Mouse (Mus musculus): ENCODE results near the gene Romo1.

Romo1 gene

DNA sequence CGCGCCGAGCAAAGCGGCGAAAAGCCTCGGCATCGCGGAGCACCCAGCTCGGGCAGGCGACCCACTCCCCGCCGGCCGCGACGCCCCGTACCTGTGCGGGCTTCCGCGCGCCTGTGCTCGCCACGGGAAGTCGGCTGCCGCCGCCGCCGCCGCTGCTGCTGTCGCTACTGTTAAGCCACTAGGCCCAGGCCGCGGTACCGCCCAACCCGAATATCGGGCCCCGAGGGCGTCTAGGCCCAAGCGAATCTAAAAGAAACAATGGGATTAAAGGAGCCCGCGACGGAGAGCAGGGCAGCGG is 35.9 kb downstream of the Romo1 start:
- in situ Hi-C loops (cut with MboI, MseI): no loop called here

DNA sequence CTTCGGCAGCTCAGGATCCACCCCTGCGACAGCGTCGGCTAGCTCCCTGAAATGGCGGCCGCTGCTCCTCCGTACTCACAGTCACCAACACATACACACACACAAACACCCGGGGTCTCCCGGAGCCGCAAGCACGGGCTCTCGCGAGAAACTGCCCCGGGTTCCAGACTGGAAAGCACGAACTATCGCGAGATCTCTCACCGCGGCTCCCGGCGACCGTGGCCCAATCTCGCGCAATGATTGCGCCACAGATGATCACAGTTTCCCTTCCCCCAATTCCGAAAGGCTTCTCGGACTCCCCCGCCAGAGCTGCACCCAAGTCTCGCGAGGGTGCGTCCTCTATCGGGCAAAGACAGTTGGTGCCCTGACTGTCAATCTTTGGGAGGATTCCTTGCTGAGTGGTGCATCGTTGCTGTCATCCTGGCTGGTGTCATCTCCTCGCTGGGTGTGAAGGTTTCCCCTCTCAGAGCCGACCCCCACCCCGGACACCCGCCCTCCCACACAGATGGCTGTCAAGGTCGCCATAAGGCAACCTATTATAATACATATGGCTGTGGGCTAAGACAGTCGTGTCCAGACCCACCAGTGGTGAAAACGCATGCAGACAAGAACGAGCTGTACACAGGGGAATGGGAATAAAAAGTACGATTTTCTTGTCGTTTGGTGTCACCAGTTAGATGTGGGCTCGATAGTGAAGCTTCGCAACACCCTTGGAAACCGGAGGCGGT is 36.4 kb downstream of the Romo1 start, which contains the start of gene Rbm39:
Rbm39 (minus strand) TSS at position 145 of the 728 bp plus-strand sequence.
- in situ Hi-C loops (cut with MboI, MseI): no loop called here

DNA sequence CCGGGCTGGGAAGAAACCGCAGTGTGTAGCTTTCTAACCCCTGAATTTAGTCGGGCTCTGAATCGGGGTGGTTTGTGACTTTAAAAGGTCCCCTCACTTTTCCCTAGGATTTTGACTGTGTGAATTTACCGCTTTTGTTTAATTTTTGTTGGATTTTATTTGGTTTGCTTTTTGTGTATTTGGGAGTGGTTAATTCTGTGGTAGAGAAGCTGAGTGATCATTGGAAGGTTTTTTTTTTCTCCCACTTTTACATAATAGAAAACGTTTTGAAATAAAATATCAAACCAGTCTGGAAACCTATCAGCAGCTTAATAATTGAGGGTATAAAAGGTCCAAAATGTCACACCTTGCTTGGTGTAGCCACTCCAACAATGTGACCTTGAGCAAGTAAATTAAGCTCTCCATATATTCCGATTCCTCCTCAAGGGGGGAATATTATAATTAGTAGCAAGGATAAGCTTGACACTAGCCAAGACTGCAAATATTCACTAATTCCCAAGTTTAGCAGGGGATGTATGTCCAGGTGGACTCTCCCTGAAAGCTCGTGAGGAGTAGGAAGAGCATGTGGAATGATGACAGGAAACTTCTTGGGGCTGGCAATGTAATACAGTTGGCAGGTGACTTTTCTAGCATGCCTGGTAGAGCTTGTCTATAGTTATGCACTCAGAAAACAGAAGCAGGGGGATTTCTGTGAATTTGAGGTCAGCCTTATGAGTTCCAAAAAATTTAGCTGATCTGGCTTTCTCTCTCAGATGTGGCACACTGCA is 37.2 kb downstream of the Romo1 start:
- in situ Hi-C loops (cut with MboI, MseI): no loop called here

DNA sequence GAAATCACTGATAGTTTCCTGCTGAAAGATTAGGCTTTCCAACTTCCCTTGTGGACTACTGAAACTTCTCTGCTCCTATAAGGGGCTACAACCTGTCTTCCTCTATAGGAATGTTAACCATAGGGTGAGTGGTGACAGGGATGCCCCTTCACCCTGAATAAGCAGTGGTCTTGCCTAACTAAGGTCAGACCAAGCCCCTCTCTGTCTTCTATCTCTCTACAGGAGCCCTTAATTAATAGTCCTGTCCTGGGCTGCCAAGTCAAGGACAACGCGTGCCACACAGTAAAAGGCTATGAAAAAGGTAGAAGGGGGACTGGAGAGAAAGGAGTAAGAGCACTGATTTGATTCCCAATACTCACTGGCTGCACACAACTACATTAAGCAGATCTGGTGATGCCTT is 37.8 kb downstream of the Romo1 start:
- in situ Hi-C loops (cut with MboI, MseI): no loop called here

DNA sequence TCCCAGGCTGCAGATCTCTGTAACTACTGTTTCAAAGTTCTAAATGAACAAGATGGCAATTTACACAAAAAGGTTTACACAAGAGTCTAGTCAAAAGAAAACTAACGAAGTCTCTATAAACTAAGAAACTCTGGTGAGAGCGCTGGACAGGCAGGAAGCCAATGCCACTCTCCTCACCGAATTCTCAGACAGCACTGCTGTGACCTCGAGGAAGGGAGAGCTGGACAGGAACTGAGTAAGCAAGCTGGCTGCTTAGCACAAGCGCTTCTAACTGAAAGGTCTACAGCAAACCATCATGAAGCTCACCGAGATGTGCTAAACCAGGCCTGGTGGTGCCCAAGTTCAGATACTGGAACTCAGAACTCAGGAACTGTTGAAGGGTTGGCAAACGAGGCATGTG is 45.4 kb downstream of the Romo1 start:
- in situ Hi-C loops (cut with MboI, MseI): loop anchor here (5.0 kb wide), 2 partner anchors 83 to 808 kb away; no protein-coding TSS in a partner anchor

DNA sequence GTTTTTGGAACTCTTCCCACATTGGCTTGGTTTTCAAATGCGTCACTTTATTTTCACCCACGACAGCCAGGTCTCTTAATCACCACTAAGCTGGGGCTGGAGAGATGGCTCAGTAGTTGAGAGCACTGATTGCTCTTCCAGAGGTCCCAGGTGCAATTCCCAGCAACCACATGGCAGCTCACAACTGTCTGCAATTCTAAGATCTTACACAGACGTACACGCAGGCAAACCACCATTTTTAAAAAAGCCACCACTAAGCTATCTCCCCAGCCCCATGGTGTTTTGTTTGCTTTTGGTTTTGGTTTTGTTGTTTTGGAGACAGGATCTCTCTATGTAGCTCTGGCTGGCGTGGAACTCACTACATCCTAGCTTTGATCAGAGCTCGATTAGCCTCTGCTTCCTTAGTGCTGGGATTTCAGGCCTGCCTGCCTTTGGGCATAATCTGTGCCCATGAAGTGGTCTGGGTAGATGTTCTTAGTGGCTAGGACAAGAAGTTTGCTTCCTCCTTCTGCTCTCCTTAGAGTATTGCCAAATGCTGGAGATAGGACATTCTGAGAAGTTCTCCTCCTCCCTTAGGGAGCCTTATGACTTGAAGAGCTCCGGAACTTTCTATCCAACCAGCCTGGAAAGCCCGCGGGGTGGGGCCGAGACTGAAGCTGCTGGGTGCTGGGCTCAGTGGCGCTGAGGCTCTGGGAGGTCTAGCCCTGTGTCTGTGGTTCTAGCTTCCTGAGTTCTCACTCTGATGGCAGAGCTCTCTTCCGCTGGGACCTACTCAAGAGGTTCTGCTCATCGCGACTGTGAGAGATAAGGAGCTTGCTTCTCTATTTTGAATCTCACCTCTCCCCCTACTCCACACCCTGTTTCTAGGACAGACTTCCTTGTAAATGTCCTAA is 46.4 kb downstream of the Romo1 start:
- in situ Hi-C loops (cut with MboI, MseI): no loop called here

DNA sequence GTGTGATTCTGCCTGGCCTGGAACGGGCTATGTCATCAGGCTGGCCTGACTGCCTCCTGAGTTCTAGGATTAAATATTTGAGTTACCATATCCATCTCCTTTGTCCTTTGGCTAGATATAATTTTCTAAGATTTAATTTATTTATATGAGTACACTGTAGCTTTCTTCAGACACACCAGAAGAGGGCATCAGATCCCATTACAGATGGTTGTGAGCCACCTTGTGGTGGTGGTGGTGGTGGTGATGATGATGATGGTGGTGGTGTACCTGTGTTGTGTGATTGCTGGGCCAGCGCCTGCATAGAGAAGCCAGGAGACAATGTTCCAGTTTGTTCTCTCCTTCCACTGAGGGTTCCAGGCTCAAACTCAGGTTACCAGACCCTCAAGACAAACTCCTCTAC is 47.7 kb downstream of the Romo1 start:
- in situ Hi-C loops (cut with MboI, MseI): no loop called here

DNA sequence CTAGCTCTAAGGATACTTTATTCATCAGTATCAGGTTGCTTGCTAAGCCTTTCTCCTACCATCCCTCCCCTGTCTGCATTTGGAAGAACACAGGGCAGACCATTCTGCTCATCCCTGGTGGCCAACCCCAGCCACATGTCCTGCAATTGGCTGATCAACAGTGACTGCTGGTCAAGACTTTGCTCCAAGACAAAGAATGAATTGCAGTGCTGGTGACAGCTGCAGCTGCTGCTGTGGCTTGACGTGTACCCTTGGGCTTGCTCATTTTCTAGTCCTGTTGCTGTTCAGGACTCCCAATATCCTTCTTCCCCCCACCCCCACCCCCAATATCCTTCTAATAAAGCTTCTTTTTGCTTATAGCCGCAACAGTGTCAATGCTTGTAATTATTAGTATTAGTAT is 48.2 kb downstream of the Romo1 start:
- in situ Hi-C loops (cut with MboI, MseI): no loop called here

DNA sequence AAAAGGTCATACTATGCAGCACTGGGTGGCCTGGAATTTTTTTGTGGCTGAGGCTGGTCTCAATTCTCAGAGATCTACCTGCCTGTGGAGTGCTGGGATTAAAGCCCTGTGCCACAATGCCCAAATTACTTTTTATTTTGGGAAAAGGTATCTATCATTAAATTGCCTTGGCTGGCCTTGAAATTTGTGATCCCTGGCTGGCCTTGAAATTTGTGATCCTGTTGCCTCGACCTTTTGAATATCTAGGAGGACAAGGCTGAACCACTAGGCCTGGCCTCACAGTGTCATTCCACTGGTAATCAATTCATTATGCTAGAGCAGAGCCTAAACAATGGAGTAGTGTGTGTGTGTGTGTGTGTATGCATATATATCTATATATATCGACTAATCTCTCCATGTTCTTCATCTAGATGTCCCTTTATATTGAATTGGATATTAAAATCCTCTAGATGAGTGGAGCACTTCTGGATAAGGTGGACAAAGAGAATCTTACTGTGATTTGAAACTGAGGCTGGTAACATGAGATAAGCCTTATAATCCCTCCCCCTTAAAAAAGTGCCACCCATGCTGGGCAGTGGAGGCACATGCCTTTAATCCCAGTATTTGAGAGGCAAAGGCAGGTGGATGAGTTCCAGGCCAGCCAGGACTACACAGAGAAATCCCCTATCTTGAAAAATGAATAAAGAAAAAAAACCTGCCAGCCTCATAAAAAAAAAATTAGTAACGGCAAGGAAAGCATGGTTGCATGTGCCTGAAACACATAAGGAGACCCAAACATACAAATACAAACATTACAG is 49.4 kb downstream of the Romo1 start:
- in situ Hi-C loops (cut with MboI, MseI): no loop called here

DNA sequence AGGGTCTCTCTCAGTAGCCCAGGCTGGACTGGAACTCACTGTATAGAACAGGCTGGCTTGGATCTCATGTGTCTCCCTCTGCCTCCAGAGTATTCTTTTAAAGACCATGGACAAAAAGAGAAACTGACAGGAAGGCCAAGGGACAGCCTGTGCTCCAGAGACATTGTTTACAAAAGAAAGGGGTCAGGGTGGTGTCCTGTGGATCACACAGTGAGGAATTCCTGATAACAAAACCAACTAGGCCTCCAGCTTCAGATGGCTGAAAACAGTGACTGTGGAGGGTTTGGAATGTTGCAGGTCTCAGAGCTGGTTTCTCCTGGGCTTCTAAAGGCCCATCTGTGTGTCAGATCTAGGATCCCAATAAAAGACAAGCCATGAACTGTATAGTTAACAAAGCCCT is 50.7 kb downstream of the Romo1 start:
- in situ Hi-C loops (cut with MboI, MseI): no loop called here
